Mouse (Mus musculus) lung, adult 2 months (tissue): ENCODE results near the gene 2010111I01Rik.

ENCODE experiments used
- CTCF ChIP-seq: fragments of 200-500 bp; IDR thresholded peaks from 2 replicates; pipeline ENCODE4 v1.5.1; 2011; ENCODE audit warnings: mild to moderate bottlenecking, low read length, control low read depth; ENCODE audit not compliant: insufficient read depth
- POLR2A ChIP-seq: fragments of 200-500 bp; IDR thresholded peaks from 2 replicates; pipeline ENCODE4 v1.6.1; 2011; ENCODE audit warnings: low read depth, mild to moderate bottlenecking, control low read depth, low read length, borderline replicate concordance; ENCODE audit errors: extremely low read depth

GRCm38 (mm10) chr13:63250441-63250980 lies 285.8 kb downstream of the 2010111I01Rik start:
- no peak for TF ChIP-seq CTCF
- TF ChIP-seq POLR2A: no peak
